Mouse (Mus musculus): ENCODE measurements at regions not wholly inside any gene's neighbourhood (a gene's known extent, or its start where the extent isn't known, plus 50 kb on each side); places are given as distances from the start of the nearest gene placed in this dataset.

DNA sequence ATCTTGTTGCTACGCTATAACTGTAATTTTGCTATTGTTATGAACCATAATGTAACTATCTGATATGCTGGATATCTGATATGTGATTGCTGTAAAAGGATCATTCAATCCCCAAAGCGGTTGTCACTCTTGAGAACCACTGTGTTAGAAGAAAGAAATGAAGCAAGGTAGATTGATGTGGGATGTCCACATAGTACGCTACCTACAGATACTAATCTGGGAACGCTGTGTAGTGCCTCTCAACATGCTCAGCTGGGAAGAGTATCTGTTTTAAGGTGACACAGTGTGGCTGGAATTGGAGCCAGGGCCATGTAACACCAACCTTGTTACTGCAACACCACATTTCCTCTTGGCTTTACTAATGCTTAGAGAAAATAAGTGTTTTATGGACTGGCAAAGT, 456.2 kb upstream of the Slc30a5 start:
- Histone ChIP-seq H3K4me1 (ENCODE audit: control insufficient read depth, insufficient read depth, low read length) (no peaks in the 10 kb centered on the region), H3K4me3 (ENCODE audit: insufficient read depth, low read length) (no peak overlapping the region), H3K27ac (ENCODE audit: insufficient read depth, low read depth, low read length) (no peak overlapping the region)
- TF ChIP-seq CTCF (IDR thresholded peaks at IDR 0.05; ENCODE audit: low read depth, low read length) (no peak), POLR2A (IDR thresholded peaks at IDR 0.05; ENCODE audit: borderline replicate concordance, low read depth, low read length) (no peak)

DNA sequence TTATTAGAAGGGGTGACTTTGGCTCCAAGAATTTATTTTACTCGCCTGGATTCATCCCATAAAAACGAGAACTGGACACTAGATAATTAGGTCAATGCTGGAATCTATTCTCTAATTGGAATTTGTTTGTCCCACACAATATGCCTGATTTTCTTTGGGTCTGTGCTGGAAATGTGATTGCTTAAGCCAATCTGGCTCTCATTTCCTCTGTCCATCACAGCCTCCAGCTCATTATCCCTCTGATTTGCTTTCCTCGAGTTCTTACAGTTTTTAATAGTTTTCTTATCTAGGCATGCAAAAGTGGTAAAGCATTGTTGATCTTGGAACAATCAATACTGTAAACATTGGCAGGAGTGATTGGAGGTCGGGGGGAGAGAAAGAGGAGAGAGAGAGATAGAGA, 453.9 kb upstream of the Slc30a5 start:
- Histone ChIP-seq H3K4me1 (ENCODE audit: control insufficient read depth, insufficient read depth, low read length) (no peaks in the 10 kb centered on the region), H3K4me3 (ENCODE audit: insufficient read depth, low read length) (no peak overlapping the region), H3K27ac (ENCODE audit: insufficient read depth, low read depth, low read length) (no peak overlapping the region)
- no peak for TF ChIP-seq CTCF (IDR thresholded peaks at IDR 0.05; ENCODE audit: low read depth, low read length)
- TF ChIP-seq POLR2A (IDR thresholded peaks at IDR 0.05; ENCODE audit: borderline replicate concordance, low read depth, low read length): no peak

DNA sequence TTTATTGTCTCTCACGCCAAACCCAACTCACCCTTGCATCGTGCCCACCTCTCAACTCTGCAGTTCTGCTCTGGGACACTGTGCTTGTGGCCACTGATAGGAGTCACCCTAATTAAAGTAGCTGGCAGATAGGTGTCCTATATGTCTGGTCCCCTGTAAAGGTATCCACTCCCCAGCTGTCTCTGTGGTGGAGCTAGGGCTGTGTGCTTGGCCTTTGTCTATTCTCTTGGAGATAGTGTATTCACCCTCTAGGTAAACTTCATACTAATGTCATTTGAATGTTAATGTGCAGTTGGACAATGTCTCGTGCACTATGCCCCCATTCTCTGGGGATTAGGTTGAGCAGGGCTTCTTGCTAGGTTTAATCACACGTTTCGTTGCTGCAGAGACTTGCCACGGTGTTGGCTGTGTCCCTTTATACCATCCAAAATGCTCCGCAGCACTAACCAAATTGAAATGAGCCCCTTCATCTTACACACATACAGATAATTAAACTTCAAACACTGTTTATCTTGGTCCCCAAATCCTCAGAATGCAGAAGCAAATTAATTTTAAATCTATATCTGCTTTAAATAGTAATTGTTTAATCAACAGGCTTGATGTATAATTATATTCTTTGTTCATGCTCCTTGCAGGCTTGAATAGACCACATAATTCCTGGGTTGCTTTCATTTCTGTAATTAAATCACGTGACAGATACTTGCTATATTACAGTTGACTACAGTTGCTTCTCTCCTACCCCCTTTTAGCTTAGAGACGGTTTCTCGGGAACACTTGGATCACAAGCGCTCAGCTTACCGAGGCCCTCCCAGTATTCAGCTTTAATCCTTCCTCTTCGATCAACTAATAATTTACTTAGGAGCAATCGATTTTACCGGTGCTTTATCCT, 453.0 kb upstream of the Slc30a5 start:
- no peak for TF ChIP-seq CTCF (IDR thresholded peaks at IDR 0.05; ENCODE audit: low read depth, low read length)
- no peak for TF ChIP-seq POLR2A (IDR thresholded peaks at IDR 0.05; ENCODE audit: borderline replicate concordance, low read depth, low read length)
- H3K27ac ChIP-seq (ENCODE audit: insufficient read depth, low read depth, low read length): no peak overlapping the region
- no peak overlapping the region for H3K4me3 ChIP-seq (ENCODE audit: insufficient read depth, low read length)
- H3K4me1 ChIP-seq (ENCODE audit: control insufficient read depth, insufficient read depth, low read length): no peaks in the 10 kb centered on the region

DNA sequence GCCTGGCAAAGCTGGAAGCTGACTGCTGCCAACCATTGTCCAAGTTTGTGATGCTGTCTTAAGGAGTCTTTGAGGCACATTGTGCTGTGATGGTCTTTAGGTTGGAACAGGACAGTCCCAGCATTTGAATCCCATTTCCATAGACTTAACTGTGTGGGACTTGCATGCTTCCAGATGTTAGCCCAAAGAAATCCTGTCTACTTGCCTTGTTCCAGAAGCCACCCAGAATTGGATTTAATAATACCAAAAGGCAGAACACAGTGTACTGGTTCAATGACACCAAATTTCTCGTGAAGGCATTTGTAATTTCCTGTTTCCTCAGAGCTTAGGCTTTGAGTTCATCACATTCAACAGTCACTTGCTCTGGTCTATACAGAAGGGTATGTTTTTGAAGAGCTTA, 444.9 kb upstream of the Slc30a5 start:
- H3K27ac ChIP-seq (ENCODE audit: insufficient read depth, low read depth, low read length): no peak overlapping the region
- H3K4me1 ChIP-seq (ENCODE audit: control insufficient read depth, insufficient read depth, low read length): no peaks in the 10 kb centered on the region
- no peak overlapping the region for H3K4me3 ChIP-seq (ENCODE audit: insufficient read depth, low read length)
- no peak for TF ChIP-seq CTCF (IDR thresholded peaks at IDR 0.05; ENCODE audit: low read depth, low read length)
- TF ChIP-seq POLR2A (IDR thresholded peaks at IDR 0.05; ENCODE audit: borderline replicate concordance, low read depth, low read length): no peak

DNA sequence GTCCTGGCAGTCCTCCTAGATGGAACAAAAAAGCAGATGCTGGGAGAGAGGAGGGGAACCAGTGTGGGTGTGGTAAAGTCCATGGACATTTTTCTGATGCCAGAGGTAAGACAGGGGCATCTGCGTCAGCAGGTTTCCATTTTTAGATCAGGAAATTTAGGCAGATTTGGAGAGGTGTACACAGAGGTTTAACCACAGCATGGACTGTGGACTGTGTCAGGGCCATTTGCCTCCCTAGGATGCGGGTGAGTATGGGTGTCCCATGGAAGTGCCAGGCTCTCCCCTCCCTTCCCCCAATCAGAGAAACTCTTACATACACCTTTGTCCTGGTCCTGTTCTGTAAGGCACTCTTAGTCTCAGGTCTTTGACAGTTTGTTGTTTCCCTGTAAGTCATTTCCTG, 443.5 kb upstream of the Slc30a5 start:
- no peak overlapping the region for H3K27ac ChIP-seq (ENCODE audit: insufficient read depth, low read depth, low read length)
- H3K4me3 ChIP-seq (ENCODE audit: insufficient read depth, low read length): no peak overlapping the region
- H3K4me1 ChIP-seq (ENCODE audit: control insufficient read depth, insufficient read depth, low read length): no peaks in the 10 kb centered on the region
- TF ChIP-seq CTCF (IDR thresholded peaks at IDR 0.05; ENCODE audit: low read depth, low read length) (no peak), POLR2A (IDR thresholded peaks at IDR 0.05; ENCODE audit: borderline replicate concordance, low read depth, low read length) (no peak)

DNA sequence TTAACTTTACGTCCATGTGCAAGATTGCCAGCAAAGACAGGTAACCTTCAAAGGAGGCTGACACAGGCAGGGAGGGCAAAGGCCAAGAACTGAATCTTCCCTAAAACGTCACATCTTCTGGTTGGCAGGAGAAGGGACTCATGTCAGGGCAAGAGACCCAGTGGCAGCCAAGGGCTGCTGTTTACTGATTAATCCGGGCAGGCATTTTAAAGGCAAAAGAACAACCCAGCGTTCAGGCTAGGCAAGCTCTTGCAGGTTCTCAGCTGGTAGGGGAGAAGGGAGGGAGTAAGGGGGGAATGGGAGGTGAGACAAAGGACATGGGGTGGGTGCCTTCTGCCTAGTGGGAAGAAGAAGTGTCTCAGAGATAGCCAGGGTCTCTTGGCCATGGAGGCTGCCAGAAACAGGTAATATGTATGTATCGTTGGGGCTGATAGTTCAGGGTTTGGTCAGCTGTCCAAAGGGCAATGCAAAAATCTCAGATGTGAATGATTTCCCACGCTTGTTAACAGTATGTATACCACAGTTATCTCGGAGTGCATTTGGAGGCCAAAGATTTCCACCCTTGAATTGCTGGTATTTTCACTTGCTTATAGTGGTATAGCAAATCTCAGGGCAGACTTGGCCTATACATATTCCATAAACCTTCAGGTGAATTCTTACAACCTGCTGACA, 441.4 kb upstream of the Slc30a5 start:
- TF ChIP-seq POLR2A (IDR thresholded peaks at IDR 0.05; ENCODE audit: borderline replicate concordance, low read depth, low read length) (no peak), CTCF (IDR thresholded peaks at IDR 0.05; ENCODE audit: low read depth, low read length) (no peak)
- H3K4me1 ChIP-seq (ENCODE audit: control insufficient read depth, insufficient read depth, low read length): no peaks in the 10 kb centered on the region
- H3K4me3 ChIP-seq (ENCODE audit: insufficient read depth, low read length): no peak overlapping the region
- no peak overlapping the region for H3K27ac ChIP-seq (ENCODE audit: insufficient read depth, low read depth, low read length)

DNA sequence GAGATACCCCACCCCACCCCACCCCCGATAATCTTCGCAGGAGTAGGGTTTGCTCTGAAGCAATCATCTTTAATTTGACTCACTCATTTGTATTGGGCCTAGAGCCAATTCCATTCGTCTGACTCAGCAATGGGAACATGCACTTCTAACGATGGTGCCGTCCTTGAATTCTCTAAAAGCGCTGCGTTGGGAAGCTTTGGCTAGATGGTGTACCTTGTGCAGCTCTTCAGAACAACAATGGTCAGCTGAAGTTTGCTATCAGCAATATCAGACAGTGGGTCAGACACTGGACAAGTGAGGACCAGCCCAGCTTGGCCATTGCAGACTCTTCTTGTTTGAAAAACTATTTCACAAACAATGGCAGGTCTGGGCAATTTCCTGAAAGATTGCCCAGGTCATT, 440.1 kb upstream of the Slc30a5 start:
- no peak for TF ChIP-seq POLR2A (IDR thresholded peaks at IDR 0.05; ENCODE audit: borderline replicate concordance, low read depth, low read length)
- TF ChIP-seq CTCF (IDR thresholded peaks at IDR 0.05; ENCODE audit: low read depth, low read length): no peak
- H3K27ac ChIP-seq (ENCODE audit: insufficient read depth, low read depth, low read length): no peak overlapping the region
- H3K4me1 ChIP-seq (ENCODE audit: control insufficient read depth, insufficient read depth, low read length): no peaks in the 10 kb centered on the region
- H3K4me3 ChIP-seq (ENCODE audit: insufficient read depth, low read length): no peak overlapping the region

DNA sequence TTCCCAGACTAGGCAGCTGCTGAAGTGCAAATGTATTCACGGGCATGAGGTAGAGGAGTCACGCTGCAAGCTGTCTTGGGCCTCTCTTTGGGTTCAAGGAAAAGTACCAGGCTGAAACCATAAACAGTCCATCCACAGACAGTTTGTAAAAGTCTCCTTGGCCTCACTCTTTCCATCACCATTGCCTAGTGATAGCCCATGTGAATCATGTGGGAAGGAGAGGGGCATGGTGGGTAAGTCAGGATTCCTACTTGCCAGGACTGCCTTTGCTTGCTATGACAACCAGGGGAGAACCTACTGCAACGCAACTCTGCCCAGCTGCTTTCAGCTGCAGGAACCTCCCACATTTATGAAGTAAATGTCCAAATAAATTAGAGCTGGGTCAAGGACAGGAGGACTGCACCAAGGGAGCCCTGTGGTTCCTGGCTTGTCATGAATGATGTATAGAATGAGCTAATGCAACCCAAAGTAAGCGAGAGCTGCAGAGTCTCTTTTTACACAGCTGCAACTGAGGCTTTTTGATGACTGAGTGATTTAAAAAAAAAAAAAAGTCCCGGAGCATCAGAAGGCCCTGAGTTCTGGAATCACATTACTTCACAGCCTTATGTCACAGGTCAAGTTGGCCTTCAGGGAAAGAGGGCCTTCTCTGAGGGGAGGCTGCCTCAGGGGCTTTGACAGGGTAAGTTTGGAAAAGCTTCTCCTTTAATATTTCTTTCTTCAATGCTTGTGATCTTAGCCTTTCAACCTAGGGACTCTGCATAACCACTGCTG, 420.7 kb upstream of the Slc30a5 start:
- TF ChIP-seq CTCF (IDR thresholded peaks at IDR 0.05; ENCODE audit: low read depth, low read length) (no peak), POLR2A (IDR thresholded peaks at IDR 0.05; ENCODE audit: borderline replicate concordance, low read depth, low read length) (no peak)
- Histone ChIP-seq H3K27ac (ENCODE audit: insufficient read depth, low read depth, low read length) (no peak overlapping the region), H3K4me1 (ENCODE audit: control insufficient read depth, insufficient read depth, low read length) (no peaks in the 10 kb centered on the region), H3K4me3 (ENCODE audit: insufficient read depth, low read length) (no peak overlapping the region)

DNA sequence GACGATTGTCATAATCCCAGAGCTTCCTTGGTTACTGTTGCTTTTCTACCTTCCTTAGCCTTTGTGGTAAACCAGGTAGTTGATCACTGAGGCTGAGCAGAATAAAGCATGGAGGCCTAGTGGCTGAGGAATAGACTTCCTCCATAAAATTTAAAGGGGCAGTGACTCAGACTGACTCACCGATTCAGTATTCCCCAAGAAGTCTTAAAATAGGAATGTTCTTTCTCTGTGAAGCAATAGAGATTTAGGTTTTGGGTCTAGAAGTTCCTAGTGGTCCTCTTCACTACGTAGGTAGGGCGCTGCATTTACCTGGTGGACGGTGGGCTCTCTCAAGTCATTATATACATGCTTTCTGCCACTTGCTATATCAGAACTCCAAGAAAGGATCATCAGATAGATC, 416.1 kb upstream of the Slc30a5 start:
- TF ChIP-seq CTCF (IDR thresholded peaks at IDR 0.05; ENCODE audit: low read depth, low read length): no peak
- no peak for TF ChIP-seq POLR2A (IDR thresholded peaks at IDR 0.05; ENCODE audit: borderline replicate concordance, low read depth, low read length)
- no peaks in the 10 kb centered on the region for H3K4me1 ChIP-seq (ENCODE audit: control insufficient read depth, insufficient read depth, low read length)
- no peak overlapping the region for H3K27ac ChIP-seq (ENCODE audit: insufficient read depth, low read depth, low read length)
- H3K4me3 ChIP-seq (ENCODE audit: insufficient read depth, low read length): no peak overlapping the region

Measured in bone marrow macrophage, adult 2 months (primary cell).